Mouse (Mus musculus) neural tube, embryonic 12.5 days (tissue): ENCODE measurements around the gene Sacm1l. TPM values are rescaled to one million over a fixed set of nuclear protein-coding genes. Genes with fewer than 3 reads are reported as not detected.

Experiments
- ATAC-seq: fragments of 200-750 bp; cut with Nextera tagmentation; 2 replicates; pipeline ENCODE4 v1.8.0; 2017; ENCODE audit warnings: low read depth, mild to moderate bottlenecking, moderate TSS enrichment, moderate library complexity; ENCODE audit not compliant: low FRiP score
- H3K27ac ChIP-seq: fragments of 300-500 bp; sonication (generic); 2 replicates; pipeline ENCODE4 v1.5.1; 2016
- H3K27me3 ChIP-seq: fragments of 300-500 bp; sonication (generic); replicated peaks from 2 replicates; pipeline ENCODE4 v1.6.1; 2016; ENCODE audit warnings: mild to moderate bottlenecking
- H3K36me3 ChIP-seq: fragments of 300-500 bp; sonication (generic); 2 replicates; pipeline ENCODE4 v1.6.1; 2016; ENCODE audit warnings: mild to moderate bottlenecking
- H3K4me1 ChIP-seq: fragments of 300-500 bp; sonication (generic); 2 replicates; pipeline ENCODE4 v1.6.1; 2016
- H3K4me2 ChIP-seq: fragments of 300-500 bp; sonication (generic); replicated peaks from 2 replicates; pipeline ENCODE4 v1.6.1; 2016; ENCODE audit warnings: mild to moderate bottlenecking
- H3K4me3 ChIP-seq: fragments of 300-500 bp; sonication (generic); 2 replicates; pipeline ENCODE4 v1.5.1; 2016
- H3K9ac ChIP-seq: fragments of 300-500 bp; sonication (generic); 2 replicates; pipeline ENCODE4 v1.6.1; 2016; ENCODE audit warnings: mild to moderate bottlenecking
- H3K9me3 ChIP-seq: fragments of 300-500 bp; sonication (generic); 2 replicates; pipeline ENCODE4 v1.6.1; 2016; ENCODE audit warnings: mild to moderate bottlenecking
- WGBS: fragments of 180-500 bp; shearing (Covaris S2); methylation state at CpG from one replicate; pipeline ENCODE4 v1.1.7; 2016; 5-methylcytosine and 5-hydroxymethylcytosine counted together
- polyA plus RNA-seq: library from polyadenylated mRNA; unstranded; fragments of >200 nt; fragmentation: Nextera tagmentation; extraction: Ambion mirVana; gene quantifications from 2 replicates; pipeline ENCODE4 v1.2.1, GENCODE M21; 2016

Gene Sacm1l
- polyA plus RNA-seq, 1 experiment from 2014 or later, result 49.9 TPM

DNA sequence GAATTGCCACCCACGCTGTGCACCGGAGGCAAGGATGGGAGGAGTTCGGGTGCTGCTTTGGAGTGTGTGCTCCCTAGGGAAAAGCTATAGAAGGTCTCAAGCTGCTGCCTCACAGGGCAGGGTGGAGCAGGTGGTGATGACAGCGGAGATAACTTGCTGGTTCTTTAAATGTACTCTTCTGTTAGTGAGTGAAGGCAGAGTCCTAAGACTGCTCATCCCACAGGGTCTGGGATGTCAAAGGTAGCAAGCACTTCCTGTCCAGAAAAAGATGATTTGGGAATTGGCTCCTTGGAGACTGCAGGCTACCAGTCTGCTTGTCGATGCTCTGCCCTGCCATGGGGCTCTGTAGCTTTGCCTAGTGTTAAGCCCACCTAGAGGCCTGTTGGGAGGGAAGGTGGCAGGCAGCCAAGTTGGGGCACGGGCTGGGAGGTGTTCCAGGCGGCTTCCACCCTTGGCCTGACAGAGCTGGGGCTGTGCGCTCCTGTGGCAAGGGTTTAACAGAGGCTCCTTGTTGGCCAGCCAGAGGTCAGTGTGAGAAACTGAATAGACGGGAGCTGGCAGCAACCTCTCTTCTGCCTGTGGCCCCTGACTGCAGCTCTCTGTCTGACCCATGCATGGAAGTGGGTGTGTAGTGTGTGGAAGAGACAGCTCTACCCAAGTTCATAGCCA, 37.5 kb upstream of the Sacm1l start:
- WGBS, result 76% methylated on average over 9 of the region's 9 CpGs
- ATAC-seq, result 0 out of 2 replicates have a peak, but pooled peaks have one; percentile 9

DNA sequence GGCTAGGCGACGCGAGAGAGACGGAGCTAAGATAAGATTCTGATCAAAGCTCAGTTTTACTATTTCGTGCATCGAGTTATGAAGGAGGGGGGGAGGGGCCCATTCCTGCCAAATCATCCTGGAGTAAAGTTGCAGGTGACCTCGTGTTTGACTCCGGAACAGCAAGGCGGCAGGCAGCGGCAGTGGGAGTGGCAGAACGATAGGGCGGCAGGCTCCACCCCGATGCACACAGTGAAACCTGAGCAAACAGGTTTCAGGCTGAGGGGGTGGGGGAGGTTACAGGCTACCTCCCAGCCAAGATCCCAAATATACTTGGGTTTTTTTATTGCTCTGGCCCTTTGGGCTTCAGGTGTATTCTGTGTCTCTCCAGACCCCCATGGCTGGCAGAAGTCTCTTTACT, 32.9 kb upstream of the Sacm1l start:
- Histone ChIP-seq H3K4me3 (no peak overlapping the region), H3K36me3 (peaks cover 3% of the 10 kb centered on the region; the same call in 1 of the 2 replicates), H3K9ac (no peak overlapping the region), H3K9me3 (no peaks in the 10 kb centered on the region), H3K27ac (no peak overlapping the region), H3K27me3 (no peaks in the 10 kb centered on the region), H3K4me1 (peaks cover 7% of the 10 kb centered on the region; the same call in 1 of the 2 replicates), H3K4me2 (no peak overlapping the region; the same call in 1 of the 2 replicates)
- WGBS, result 23% methylated on average over 13 of the region's 13 CpGs
- no peak for ATAC-seq

More for the DNA sequence above, 37.5 kb upstream of the Sacm1l start:
- H3K9ac ChIP-seq, result no peak overlapping the region
- H3K27ac ChIP-seq, result no peak overlapping the region
- H3K4me1 ChIP-seq, result peaks cover 11% of the 10 kb centered on the region; the same call in 1 of the 2 replicates
- H3K4me2 ChIP-seq, result no peak overlapping the region
- no peaks in the 10 kb centered on the region for H3K9me3 ChIP-seq
- H3K27me3 ChIP-seq, result no peaks in the 10 kb centered on the region
- no peaks in the 10 kb centered on the region; the same call in 1 of the 2 replicates for H3K36me3 ChIP-seq
- H3K4me3 ChIP-seq, result no peak overlapping the region

DNA sequence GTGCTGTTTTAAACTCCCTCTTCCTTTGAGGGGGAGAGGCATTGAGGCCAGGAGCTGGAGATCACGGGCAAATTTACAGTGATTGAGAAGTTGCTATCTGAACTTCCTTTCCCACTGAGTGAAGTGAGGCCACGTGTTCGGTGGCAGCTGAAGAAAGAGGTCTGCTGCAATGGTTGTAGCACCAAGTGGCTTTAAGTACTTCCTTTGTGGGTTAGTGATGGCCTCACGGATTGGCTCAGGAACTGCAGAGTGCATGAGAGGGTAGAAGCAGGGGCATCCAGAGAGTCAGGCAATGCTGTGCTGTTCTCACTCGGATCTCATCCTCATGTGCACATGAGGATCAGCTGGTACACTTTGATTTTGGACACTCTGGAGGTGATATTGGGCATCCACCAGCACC, 31.7 kb upstream of the Sacm1l start:
- no peaks in the 10 kb centered on the region for H3K4me1 ChIP-seq
- H3K27me3 ChIP-seq, result no peaks in the 10 kb centered on the region
- H3K36me3 ChIP-seq, result peaks cover 10% of the 10 kb centered on the region
- no peaks in the 10 kb centered on the region for H3K9me3 ChIP-seq
- H3K4me3 ChIP-seq, result no peak overlapping the region
- no peak for ATAC-seq
- WGBS, result 81% methylated on average over 5 of the region's 5 CpGs
- H3K9ac ChIP-seq, result no peak overlapping the region
- no peak overlapping the region for H3K27ac ChIP-seq
- no peak overlapping the region for H3K4me2 ChIP-seq

DNA sequence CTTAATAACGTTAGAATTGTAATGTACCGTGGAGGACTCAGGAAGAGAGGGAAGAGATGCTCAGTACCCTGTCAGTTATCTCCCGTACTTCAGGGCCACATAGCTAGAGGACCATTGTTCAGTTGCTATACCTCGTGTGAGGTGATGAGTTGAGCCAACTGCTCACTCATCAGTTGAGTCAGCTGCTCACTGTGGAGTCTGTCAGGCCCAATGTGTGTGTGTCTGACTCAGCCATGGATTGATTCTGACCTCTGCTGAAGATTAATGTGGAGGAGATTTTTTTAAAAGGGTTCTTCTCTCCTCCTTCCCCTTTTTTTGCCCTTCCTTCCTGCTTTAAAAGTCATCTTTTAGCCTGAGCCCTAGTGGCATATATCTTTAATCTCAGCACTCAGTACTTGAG, 29.1 kb upstream of the Sacm1l start:
- 94% methylated on average over 4 of the region's 4 CpGs for WGBS
- H3K27ac ChIP-seq, result no peak overlapping the region
- H3K9me3 ChIP-seq, result no peaks in the 10 kb centered on the region
- no peak overlapping the region for H3K4me3 ChIP-seq
- ATAC-seq, result no peak
- H3K36me3 ChIP-seq, result peaks cover 13% of the 10 kb centered on the region
- H3K4me2 ChIP-seq, result no peak overlapping the region
- no peaks in the 10 kb centered on the region for H3K27me3 ChIP-seq
- H3K4me1 ChIP-seq, result no peaks in the 10 kb centered on the region
- H3K9ac ChIP-seq, result no peak overlapping the region

DNA sequence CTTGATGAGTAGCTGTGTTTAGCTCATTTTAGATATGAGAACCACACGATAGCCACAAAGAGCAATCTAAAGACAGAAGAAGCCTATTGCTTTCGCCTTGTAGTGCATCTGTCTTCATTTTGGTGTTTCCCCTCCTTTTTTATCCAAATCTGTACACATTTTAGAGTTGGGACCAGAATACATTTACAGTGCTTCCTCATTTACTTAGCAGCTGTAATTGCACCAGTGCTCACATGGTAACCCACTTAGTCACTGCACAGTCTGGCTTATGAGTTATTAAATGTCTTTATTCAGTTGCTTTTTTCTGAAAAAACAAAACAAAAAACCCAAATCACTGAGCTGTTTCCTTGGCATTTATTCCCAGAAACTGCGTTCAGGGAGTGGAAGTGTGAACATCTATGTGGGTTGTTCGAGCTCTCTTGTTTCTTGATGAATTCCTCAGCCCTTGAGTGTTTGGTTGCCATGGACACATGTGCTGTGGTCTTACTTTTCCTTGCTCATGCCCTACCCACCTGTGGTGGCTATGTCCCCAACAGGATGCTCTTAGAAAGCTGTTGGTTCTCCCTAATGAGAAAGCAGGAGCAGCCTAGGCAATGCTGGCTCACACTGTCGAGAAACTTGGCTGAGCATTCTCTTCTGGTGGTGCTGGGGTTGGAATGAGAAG, 26.3 kb upstream of the Sacm1l start:
- peaks cover 13% of the 10 kb centered on the region for H3K36me3 ChIP-seq
- no peak overlapping the region for H3K27ac ChIP-seq
- H3K4me2 ChIP-seq, result no peak overlapping the region
- 83% methylated on average over 5 of the region's 5 CpGs for WGBS
- no peak overlapping the region for H3K9ac ChIP-seq
- no peaks in the 10 kb centered on the region for H3K4me1 ChIP-seq
- H3K27me3 ChIP-seq, result no peaks in the 10 kb centered on the region
- no peak for ATAC-seq
- H3K4me3 ChIP-seq, result no peak overlapping the region
- H3K9me3 ChIP-seq, result no peaks in the 10 kb centered on the region

DNA sequence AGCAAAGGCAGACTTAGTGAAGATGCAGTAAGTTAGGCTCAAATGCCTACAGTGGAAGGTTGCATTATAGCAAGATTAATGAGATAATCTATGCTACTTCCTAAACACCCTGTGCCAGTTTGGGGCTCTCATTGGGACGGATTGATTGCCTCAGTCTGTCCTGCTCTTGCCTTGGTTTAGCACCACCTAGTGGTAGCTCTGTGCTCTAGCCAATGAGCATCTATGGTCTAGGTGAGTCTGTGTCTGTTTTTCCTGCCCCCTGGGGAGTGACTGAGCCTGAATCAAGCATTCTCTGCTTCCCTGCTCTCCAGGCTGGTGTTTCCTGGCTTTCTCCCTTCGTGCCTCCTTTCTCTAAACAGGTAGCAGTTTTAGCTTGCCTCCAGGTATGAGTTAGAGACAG, 25.2 kb upstream of the Sacm1l start:
- no peaks in the 10 kb centered on the region for H3K27me3 ChIP-seq
- H3K9ac ChIP-seq, result no peak overlapping the region
- H3K4me1 ChIP-seq, result no peaks in the 10 kb centered on the region
- no peak overlapping the region for H3K4me2 ChIP-seq
- H3K4me3 ChIP-seq, result no peak overlapping the region
- no peaks in the 10 kb centered on the region for H3K9me3 ChIP-seq
- ATAC-seq, result 0 out of 2 replicates have a peak, but pooled peaks have one; percentile 78
- H3K36me3 ChIP-seq, result peaks cover 13% of the 10 kb centered on the region
- no peak overlapping the region for H3K27ac ChIP-seq
- WGBS, result 12% methylated on average over 2 of the region's 2 CpGs

DNA sequence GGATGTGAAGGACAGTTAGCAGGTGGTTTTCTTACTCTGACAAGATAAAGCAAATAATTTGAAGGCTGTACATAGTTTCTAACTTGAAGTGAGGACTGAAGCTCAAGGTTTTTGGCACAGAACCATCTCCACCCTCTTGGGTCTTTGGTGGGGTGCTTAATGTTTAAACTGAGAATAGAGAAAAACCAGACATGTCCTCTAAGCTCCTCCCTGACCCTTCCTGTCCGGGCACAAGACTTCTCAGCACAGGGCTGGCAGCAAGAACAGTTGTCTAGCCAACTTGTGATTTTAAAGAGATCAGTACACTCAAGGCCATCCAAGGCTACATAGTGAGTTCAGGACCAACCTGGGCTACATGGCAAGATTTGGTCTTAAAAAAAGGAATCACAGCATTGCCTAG, 24.0 kb upstream of the Sacm1l start:
- H3K4me3 ChIP-seq, result no peak overlapping the region
- no peaks in the 10 kb centered on the region for H3K4me1 ChIP-seq
- whole genome bisulfite sequencing, result 73% methylated on average over 1 of the region's 1 CpGs
- H3K9me3 ChIP-seq, result no peaks in the 10 kb centered on the region
- ATAC-seq, result no peak
- no peak overlapping the region for H3K27ac ChIP-seq
- no peaks in the 10 kb centered on the region for H3K27me3 ChIP-seq
- H3K36me3 ChIP-seq, result peaks cover 13% of the 10 kb centered on the region
- H3K9ac ChIP-seq, result no peak overlapping the region
- no peak overlapping the region for H3K4me2 ChIP-seq

DNA sequence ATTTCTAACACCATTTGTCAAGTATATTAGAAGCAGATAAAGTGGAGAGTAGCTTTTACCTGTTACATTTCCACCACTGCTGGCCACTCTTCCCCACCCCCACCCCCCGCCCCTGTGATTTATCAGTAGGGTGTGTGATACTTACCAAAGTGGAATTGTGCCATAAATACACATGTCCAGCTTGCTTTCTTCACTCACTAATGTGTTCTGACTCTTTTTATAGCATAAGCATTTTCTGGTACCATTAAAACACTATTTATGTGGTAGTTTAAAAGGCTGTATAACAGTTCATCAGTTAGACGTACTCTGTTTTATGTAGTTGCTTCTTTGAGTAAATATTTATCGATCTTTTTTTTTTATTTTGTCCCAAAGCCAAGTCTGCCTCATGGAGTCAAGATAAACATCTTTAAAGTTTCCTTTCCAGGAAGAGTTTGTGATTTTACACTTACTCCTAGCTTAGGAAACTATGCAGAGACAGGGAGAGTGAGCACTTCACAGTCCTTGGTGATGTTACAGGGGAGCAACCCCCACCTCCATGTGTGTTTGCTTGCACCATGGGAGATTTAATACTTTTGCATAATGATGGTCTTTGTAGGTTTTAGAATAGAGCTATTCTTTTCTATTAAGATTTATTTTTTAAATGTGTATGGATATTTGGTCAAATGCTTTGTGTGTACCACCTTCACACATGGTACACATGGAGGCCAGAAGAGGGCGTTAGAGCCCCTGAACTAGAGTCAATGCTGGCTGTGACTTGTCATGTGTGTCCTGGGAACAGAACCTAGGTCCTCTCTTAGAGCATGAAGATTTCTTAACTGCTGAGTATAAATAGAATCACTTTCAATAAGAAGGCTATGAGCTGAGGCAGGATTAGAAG, 23.1 kb upstream of the Sacm1l start:
- H3K36me3 ChIP-seq, result peaks cover 17% of the 10 kb centered on the region
- H3K27ac ChIP-seq, result no peak overlapping the region
- no peak overlapping the region for H3K4me2 ChIP-seq
- no peak overlapping the region for H3K4me3 ChIP-seq
- H3K27me3 ChIP-seq, result no peaks in the 10 kb centered on the region
- WGBS, result 86% methylated on average over 4 of the region's 4 CpGs
- no peak for ATAC-seq
- no peak overlapping the region for H3K9ac ChIP-seq
- H3K9me3 ChIP-seq, result no peaks in the 10 kb centered on the region
- no peaks in the 10 kb centered on the region for H3K4me1 ChIP-seq

DNA sequence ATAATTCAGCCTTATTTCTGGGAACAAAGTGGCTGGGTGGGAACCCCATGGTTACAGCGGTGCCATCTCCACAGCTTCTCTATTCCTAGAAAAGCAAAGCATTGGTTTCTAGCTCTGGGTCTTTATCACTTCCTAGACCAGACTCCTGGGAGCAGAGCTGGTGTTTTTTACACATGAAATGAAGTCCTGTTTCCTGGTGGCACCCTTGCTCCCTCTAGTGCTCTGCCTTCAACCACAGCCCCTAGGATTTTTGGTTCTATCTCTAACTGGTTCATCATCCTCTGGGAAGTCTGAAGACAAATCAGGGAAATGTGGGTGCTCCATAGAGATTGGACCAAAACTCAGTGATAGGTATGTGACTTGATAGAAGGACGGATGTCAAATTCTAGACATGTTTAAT, 22.2 kb upstream of the Sacm1l start:
- H3K4me2 ChIP-seq, result no peak overlapping the region
- no peak for ATAC-seq
- no peaks in the 10 kb centered on the region for H3K9me3 ChIP-seq
- no peak overlapping the region for H3K9ac ChIP-seq
- 86% methylated on average over 2 of the region's 2 CpGs for WGBS
- no peak overlapping the region for H3K4me3 ChIP-seq
- no peaks in the 10 kb centered on the region for H3K4me1 ChIP-seq
- H3K36me3 ChIP-seq, result peaks cover 21% of the 10 kb centered on the region
- no peaks in the 10 kb centered on the region for H3K27me3 ChIP-seq
- no peak overlapping the region for H3K27ac ChIP-seq

DNA sequence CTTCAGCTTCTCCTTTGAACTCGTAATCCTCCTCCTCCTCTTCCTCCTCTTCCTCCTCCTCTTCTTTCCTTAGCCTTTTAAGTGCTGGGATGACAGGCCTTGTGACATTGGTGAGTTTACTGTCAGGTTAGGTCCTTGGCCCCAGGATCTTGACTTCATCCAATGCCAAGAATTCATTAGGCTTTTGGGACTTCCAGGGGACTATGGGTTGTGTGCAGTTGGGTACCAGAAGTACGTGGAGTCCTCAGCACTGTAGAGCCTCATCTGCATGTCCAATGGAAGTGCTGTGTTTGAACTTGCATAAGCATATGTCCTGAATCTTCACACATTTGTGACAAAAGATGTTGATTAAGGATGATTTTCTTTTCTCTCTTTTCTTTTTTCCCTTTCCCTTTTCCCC, 20.6 kb upstream of the Sacm1l start:
- H3K4me1 ChIP-seq, result no peaks in the 10 kb centered on the region
- H3K4me3 ChIP-seq, result no peak overlapping the region
- 84% methylated on average over 2 of the region's 2 CpGs for WGBS
- no peaks in the 10 kb centered on the region for H3K9me3 ChIP-seq
- no peaks in the 10 kb centered on the region for H3K27me3 ChIP-seq
- H3K27ac ChIP-seq, result no peak overlapping the region
- H3K36me3 ChIP-seq, result peaks cover 18% of the 10 kb centered on the region
- no peak overlapping the region for H3K9ac ChIP-seq
- no peak for ATAC-seq
- no peak overlapping the region for H3K4me2 ChIP-seq

DNA sequence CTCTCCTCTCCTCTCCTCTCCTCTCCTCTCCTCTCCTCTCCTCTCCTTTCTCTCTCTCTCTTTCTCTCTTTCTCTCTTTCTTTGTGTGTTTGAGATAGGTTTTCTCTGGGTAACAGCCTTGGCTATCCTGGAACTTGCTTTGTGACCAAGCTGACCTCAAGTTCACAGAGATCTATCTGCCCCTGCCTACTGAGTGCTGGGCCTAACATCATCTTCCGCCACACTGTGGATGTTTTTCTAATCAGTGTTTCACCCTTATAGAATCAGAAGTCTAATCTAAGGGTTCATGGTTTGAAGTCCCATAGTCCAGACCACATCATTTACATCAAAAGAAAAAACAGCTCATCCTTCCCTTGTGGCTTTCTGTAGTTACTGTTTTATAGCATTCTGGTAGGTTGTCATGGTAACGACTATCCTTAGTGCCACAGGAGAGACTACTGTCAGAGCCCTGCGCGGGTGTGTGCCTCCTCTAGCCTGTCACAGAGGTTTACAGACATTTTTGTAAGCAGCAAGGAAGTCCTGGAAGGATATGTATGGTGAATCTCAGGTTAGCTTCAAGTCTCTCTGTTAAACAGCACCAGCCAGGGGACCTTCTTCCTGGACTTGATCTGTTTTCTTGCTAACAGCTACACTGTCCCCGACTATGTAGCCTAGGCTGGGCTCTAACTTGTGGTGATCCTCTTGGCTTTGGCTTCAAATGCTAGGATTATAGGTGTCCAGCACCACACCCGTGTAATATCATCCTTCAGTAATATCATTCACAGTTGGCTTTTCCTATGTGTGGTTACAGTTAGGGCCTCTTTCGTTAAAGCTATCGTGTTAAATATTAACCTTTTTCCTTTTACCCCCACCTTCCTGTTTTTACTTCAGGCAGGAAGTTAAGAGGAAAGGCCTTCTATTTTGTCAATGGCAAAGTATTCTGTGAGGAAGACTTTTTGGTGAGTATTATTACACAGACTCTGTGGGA, 19.6 kb upstream of the Sacm1l start:
- Histone ChIP-seq H3K4me1 (no peaks in the 10 kb centered on the region), H3K27ac (no peak overlapping the region), H3K27me3 (no peaks in the 10 kb centered on the region), H3K4me3 (no peak overlapping the region), H3K4me2 (no peak overlapping the region), H3K9me3 (no peaks in the 10 kb centered on the region), H3K36me3 (peaks cover 18% of the 10 kb centered on the region), H3K9ac (no peak overlapping the region)
- WGBS, result 65% methylated on average over 8 of the region's 8 CpGs
- no peak for ATAC-seq
